Mouse (Mus musculus): Measurements from ENCODE around the gene Arl14. TPM values are rescaled to one million over a fixed set of nuclear protein-coding genes. Genes with fewer than 3 reads are reported as not detected.

Arl14 gene
- polyA plus RNA-seq, 1 experiment from 2014 or later = not detected

Other genes starting within 250 kb of the Arl14 start
- gene Ift80, start 217.8 kb upstream of the Arl14 start, polyA plus RNA-seq (2014; fragmentation: Nextera tagmentation; extraction: Ambion mirVana) = 10.0 and 10.9 TPM in 2 replicates
- gene Smc4, start 217.7 kb upstream of the Arl14 start, polyA plus RNA-seq (2014; fragmentation: Nextera tagmentation; extraction: Ambion mirVana) = 200 and 213 TPM in 2 replicates
- gene Trim59, start 177.7 kb upstream of the Arl14 start, polyA plus RNA-seq (2014; fragmentation: Nextera tagmentation; extraction: Ambion mirVana) = 121 and 130 TPM in 2 replicates
- 26.2 and 33.0 TPM in 2 replicates for gene Kpna4, start 95.3 kb upstream of the Arl14 start, polyA plus RNA-seq (2014; fragmentation: Nextera tagmentation; extraction: Ambion mirVana)
- 8.2 and 8.3 TPM in 2 replicates for gene Ppm1l, start 94.4 kb downstream of the Arl14 start, polyA plus RNA-seq (2014; fragmentation: Nextera tagmentation; extraction: Ambion mirVana)